Mouse (Mus musculus) ES-E14 (cell line): ENCODE results near the gene Rbms1.

Experiments
- CHD2 ChIP-seq: IDR thresholded peaks from 2 replicates; pipeline ENCODE4 v1.6.1; 2014; ENCODE audit warnings: mild to moderate bottlenecking, low read depth, low read length, inconsistent platforms
- HCFC1 ChIP-seq: IDR thresholded peaks from 2 replicates; pipeline ENCODE4 v1.6.1; 2012; ENCODE audit warnings: low read length, inconsistent platforms, borderline replicate concordance; ENCODE audit not compliant: insufficient read depth
- MAFK ChIP-seq: IDR thresholded peaks from 2 replicates; pipeline ENCODE4 v1.6.1; 2014; ENCODE audit warnings: mild to moderate bottlenecking, low read depth, low read length, inconsistent platforms; ENCODE audit not compliant: insufficient read depth
- ZC3H11A ChIP-seq: IDR thresholded peaks from 2 replicates; pipeline ENCODE4 v1.6.1; 2012; ENCODE audit warnings: low read depth, mild to moderate bottlenecking, inconsistent platforms, low read length, borderline replicate concordance

- TF ChIP-seq ZC3H11A (no peak), HCFC1 (no peak), MAFK (no peak), CHD2 (no peak)
Observed at GRCm38 (mm10) chr2:60863827-60864226, 99.2 kb downstream of the Rbms1 start.
